Mouse (Mus musculus) G1E (cell line): ENCODE results near the gene Whrn.

Source experiments
- CTCF ChIP-seq: IDR thresholded peaks from 2 replicates; pipeline ENCODE4 v1.5.1; 2012; ENCODE audit warnings: low read depth, low read length, inconsistent platforms, mixed read lengths
- GATA1 ChIP-seq: IDR thresholded peaks from 2 replicates; pipeline ENCODE4 v1.6.1; 2012; ENCODE audit warnings: borderline replicate concordance, low read length, inconsistent platforms, mixed read lengths
- POLR2AphosphoS5 ChIP-seq: IDR thresholded peaks from 2 replicates; pipeline ENCODE4 v1.6.1; 2012; ENCODE audit warnings: low read depth, low read length, inconsistent platforms; ENCODE audit not compliant: insufficient replicate concordance

DNA sequence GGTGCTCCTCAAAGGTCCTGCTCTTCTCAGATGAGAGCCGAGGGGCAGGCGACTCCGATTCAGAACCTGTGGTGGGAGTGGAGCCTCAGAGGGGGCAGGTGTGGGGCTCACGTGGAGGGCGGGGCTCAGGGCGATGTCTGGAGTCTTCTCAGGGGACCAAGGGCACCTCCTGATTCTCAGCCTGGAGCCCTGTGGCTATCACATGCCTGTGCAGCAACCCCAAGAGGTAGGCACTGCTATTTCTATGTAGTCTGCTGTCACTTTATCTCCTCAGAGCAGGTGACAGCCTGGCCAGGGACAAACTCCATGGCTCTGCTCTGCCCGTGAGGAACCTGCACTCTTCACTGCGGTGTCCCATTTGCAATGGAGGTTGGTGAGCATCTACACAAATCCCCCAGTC lies 122.4 kb downstream of the Whrn start:
- TF ChIP-seq CTCF (no peak), POLR2AphosphoS5 (no peak), GATA1 (no peak)
